Mouse (Mus musculus): ENCODE results near the gene Tom1l2. TPM values are rescaled to one million over a fixed set of nuclear protein-coding genes. Genes with fewer than 3 reads are reported as not detected.

Gene Tom1l2
- polyA plus RNA-seq, 1 experiment from 2014 or later = 18.9 TPM

- no peaks in the 10 kb centered on the region for H3K36me3 ChIP-seq
- no peak for DNase-seq (ENCODE audit: low spot score)
- H3K9me3 ChIP-seq (replicated peaks) = no peaks in the 10 kb centered on the region
- H3K4me3 ChIP-seq = 0 out of 2 replicates have a peak overlapping the region, but pooled peaks have one; percentile 4
- 75% methylated on average over 13 of the region's 13 CpGs for WGBS
- H3K27ac ChIP-seq = peak overlapping the region; percentile 42; the same call in 1 of the 2 replicates
- no peaks in the 10 kb centered on the region for H3K27me3 ChIP-seq (ENCODE audit: low read depth, poor library complexity, severe bottlenecking)
- H3K4me1 ChIP-seq = peaks cover 48% of the 10 kb centered on the region
Observed at GRCm38 (mm10) chr11:60229821-60230220, 122.9 kb downstream of the Tom1l2 start.

GRCm38 (mm10) chr11:60228525-60228924 lies 124.2 kb downstream of the Tom1l2 start:
- Histone ChIP-seq H3K9me3 (replicated peaks) (no peaks in the 10 kb centered on the region), H3K27me3 (ENCODE audit: low read depth, poor library complexity, severe bottlenecking) (no peaks in the 10 kb centered on the region), H3K36me3 (no peaks in the 10 kb centered on the region), H3K4me3 (no peak overlapping the region), H3K4me1 (peaks cover 48% of the 10 kb centered on the region), H3K27ac (0 out of 2 replicates have a peak overlapping the region, but pooled peaks have one; percentile 7)
- WGBS = 56% methylated on average over 3 of the region's 3 CpGs
- DNase-seq (ENCODE audit: low spot score) = no peak

- Histone ChIP-seq H3K27me3 (ENCODE audit: low read depth, poor library complexity, severe bottlenecking) (no peaks in the 10 kb centered on the region), H3K36me3 (no peaks in the 10 kb centered on the region), H3K27ac (no peak overlapping the region), H3K9me3 (replicated peaks) (no peaks in the 10 kb centered on the region), H3K4me3 (no peak overlapping the region), H3K4me1 (peaks cover 50% of the 10 kb centered on the region)
- 86% methylated on average over 1 of the region's 1 CpGs for WGBS
- DNase-seq (ENCODE audit: low spot score) = no peak
Observed at GRCm38 (mm10) chr11:60225874-60226273, 126.8 kb downstream of the Tom1l2 start.

- H3K36me3 ChIP-seq = no peaks in the 10 kb centered on the region
- H3K9me3 ChIP-seq (replicated peaks) = no peaks in the 10 kb centered on the region
- peaks cover 52% of the 10 kb centered on the region for H3K4me1 ChIP-seq
- DNase-seq (ENCODE audit: low spot score) = no peak
- 60% methylated on average over 4 of the region's 4 CpGs for WGBS
- no peaks in the 10 kb centered on the region for H3K27me3 ChIP-seq (ENCODE audit: low read depth, poor library complexity, severe bottlenecking)
- H3K4me3 ChIP-seq = no peak overlapping the region
- H3K27ac ChIP-seq = 0 out of 2 replicates have a peak overlapping the region, but pooled peaks have one; percentile 14
Observed at GRCm38 (mm10) chr11:60224676-60225075, 128.0 kb downstream of the Tom1l2 start.

GRCm38 (mm10) chr11:60222469-60223236 lies 130.1 kb downstream of the Tom1l2 start, which contains the start of gene Srebf1:
Gene Srebf1 (minus strand): TSS chr11:60222581.
- Histone ChIP-seq H3K4me1 (peaks cover 53% of the 10 kb centered on the region), H3K27ac (peak within 1 kb of the TSS; percentile 82), H3K27me3 (ENCODE audit: low read depth, poor library complexity, severe bottlenecking) (no peaks in the 10 kb centered on the region), H3K4me3 (peak within 1 kb of the TSS; percentile 53), H3K36me3 (peaks cover 11% of the 10 kb centered on the region), H3K9me3 (replicated peaks) (no peaks in the 10 kb centered on the region)
- 5% methylated on average over 46 of the region's 46 CpGs for WGBS
- DNase-seq (ENCODE audit: low spot score) = peak; percentile 87

- DNase-seq (ENCODE audit: low spot score) = no peak
- WGBS = 62% methylated on average over 3 of the region's 3 CpGs
- Histone ChIP-seq H3K27ac (peak overlapping the region; percentile 82), H3K27me3 (ENCODE audit: low read depth, poor library complexity, severe bottlenecking) (no peaks in the 10 kb centered on the region), H3K4me3 (peak overlapping the region; percentile 53), H3K4me1 (peaks cover 55% of the 10 kb centered on the region), H3K36me3 (peaks cover 17% of the 10 kb centered on the region), H3K9me3 (replicated peaks) (no peaks in the 10 kb centered on the region)
Observed at GRCm38 (mm10) chr11:60222085-60222468, 130.6 kb downstream of the Tom1l2 start.

- WGBS = 86% methylated on average over 6 of the region's 6 CpGs
- Histone ChIP-seq H3K4me1 (peaks cover 60% of the 10 kb centered on the region), H3K27ac (peak overlapping the region; percentile 82; the same call in 1 of the 2 replicates)
Observed at GRCm38 (mm10) chr11:60221425-60221824, 131.3 kb downstream of the Tom1l2 start.

GRCm38 (mm10) chr11:60220291-60220804 lies 132.4 kb downstream of the Tom1l2 start:
- peaks cover 66% of the 10 kb centered on the region for H3K4me1 ChIP-seq
- WGBS = under 1% methylated on average over 46 of the region's 46 CpGs

More at GRCm38 (mm10) chr11:60221425-60221824, 131.3 kb downstream of the Tom1l2 start:
- Histone ChIP-seq H3K9me3 (replicated peaks) (no peaks in the 10 kb centered on the region), H3K4me3 (no peak overlapping the region), H3K27me3 (ENCODE audit: low read depth, poor library complexity, severe bottlenecking) (no peaks in the 10 kb centered on the region), H3K36me3 (peaks cover 18% of the 10 kb centered on the region)
- no peak for DNase-seq (ENCODE audit: low spot score)

GRCm38 (mm10) chr11:60219609-60220008 lies 133.1 kb downstream of the Tom1l2 start:
- H3K36me3 ChIP-seq = peaks cover 22% of the 10 kb centered on the region
- peak overlapping the region; percentile 85 for H3K4me3 ChIP-seq
- WGBS = 53% methylated on average over 8 of the region's 8 CpGs
- H3K27me3 ChIP-seq (ENCODE audit: low read depth, poor library complexity, severe bottlenecking) = no peaks in the 10 kb centered on the region
- peak overlapping the region; percentile 95 for H3K27ac ChIP-seq
- peaks cover 66% of the 10 kb centered on the region for H3K4me1 ChIP-seq
- peak; percentile 34 for DNase-seq (ENCODE audit: low spot score)
- no peaks in the 10 kb centered on the region for H3K9me3 ChIP-seq (replicated peaks)

More at GRCm38 (mm10) chr11:60220291-60220804, 132.4 kb downstream of the Tom1l2 start:
- Histone ChIP-seq H3K27ac (peak overlapping the region; percentile 95), H3K27me3 (ENCODE audit: low read depth, poor library complexity, severe bottlenecking) (no peaks in the 10 kb centered on the region), H3K4me3 (peak overlapping the region; percentile 85), H3K36me3 (peaks cover 22% of the 10 kb centered on the region), H3K9me3 (replicated peaks) (no peaks in the 10 kb centered on the region)
- DNase-seq (ENCODE audit: low spot score) = peak; percentile 96

- peaks cover 73% of the 10 kb centered on the region for H3K4me1 ChIP-seq
- WGBS = 91% methylated on average over 7 of the region's 7 CpGs
- H3K4me3 ChIP-seq = no peak overlapping the region
- H3K36me3 ChIP-seq = peaks cover 22% of the 10 kb centered on the region
- no peak for DNase-seq (ENCODE audit: low spot score)
- no peaks in the 10 kb centered on the region for H3K9me3 ChIP-seq (replicated peaks)
- H3K27ac ChIP-seq = no peak overlapping the region
- no peaks in the 10 kb centered on the region for H3K27me3 ChIP-seq (ENCODE audit: low read depth, poor library complexity, severe bottlenecking)
Observed at GRCm38 (mm10) chr11:60217467-60217866, 135.2 kb downstream of the Tom1l2 start.

GRCm38 (mm10) chr11:60216671-60217070 lies 136.0 kb downstream of the Tom1l2 start:
- Histone ChIP-seq H3K36me3 (peaks cover 22% of the 10 kb centered on the region), H3K4me1 (peaks cover 73% of the 10 kb centered on the region), H3K27ac (no peak overlapping the region), H3K4me3 (no peak overlapping the region), H3K9me3 (replicated peaks) (no peaks in the 10 kb centered on the region), H3K27me3 (ENCODE audit: low read depth, poor library complexity, severe bottlenecking) (no peaks in the 10 kb centered on the region)
- WGBS = 83% methylated on average over 1 of the region's 1 CpGs
- DNase-seq (ENCODE audit: low spot score) = no peak

- Histone ChIP-seq H3K4me1 (peaks cover 76% of the 10 kb centered on the region), H3K27ac (peak overlapping the region; percentile 91), H3K36me3 (peaks cover 18% of the 10 kb centered on the region), H3K4me3 (no peak overlapping the region), H3K9me3 (replicated peaks) (no peaks in the 10 kb centered on the region), H3K27me3 (ENCODE audit: low read depth, poor library complexity, severe bottlenecking) (no peaks in the 10 kb centered on the region)
- DNase-seq (ENCODE audit: low spot score) = no peak
- WGBS = 76% methylated on average over 6 of the region's 6 CpGs
Observed at GRCm38 (mm10) chr11:60213266-60213665, 139.4 kb downstream of the Tom1l2 start.

- Histone ChIP-seq H3K4me1 (peaks cover 81% of the 10 kb centered on the region), H3K4me3 (0 out of 2 replicates have a peak overlapping the region, but pooled peaks have one; percentile 4), H3K27me3 (ENCODE audit: low read depth, poor library complexity, severe bottlenecking) (no peaks in the 10 kb centered on the region), H3K36me3 (peaks cover 15% of the 10 kb centered on the region), H3K9me3 (replicated peaks) (no peaks in the 10 kb centered on the region), H3K27ac (peak overlapping the region; percentile 91)
- WGBS = 66% methylated on average over 12 of the region's 12 CpGs
- DNase-seq (ENCODE audit: low spot score) = no peak
Observed at GRCm38 (mm10) chr11:60211761-60212160, 140.9 kb downstream of the Tom1l2 start.

Data from limb, embryonic 10.5 days (tissue).